Mouse (Mus musculus) frontal cortex, postnatal 25 days (tissue): Measurements from ENCODE around the gene Fam160a1.
A peak's percentile ranks its signal among the peaks of the same experiment; 100 is the strongest.

Experiments used
- DNase-seq, 2 experiments: peaks; one replicate each; pipeline ENCODE4 v3.0.0; 2022; ENCODE audit warnings: low spot score in 2 of 2

Gene Fam160a1

GRCm38 (mm10) chr3:85748863-85749262, 68.2 kb downstream of the Fam160a1 start:
- no peak for DNase-seq

- no peak for DNase-seq
Observed at GRCm38 (mm10) chr3:85746116-85746515, 71.0 kb downstream of the Fam160a1 start.

DNA sequence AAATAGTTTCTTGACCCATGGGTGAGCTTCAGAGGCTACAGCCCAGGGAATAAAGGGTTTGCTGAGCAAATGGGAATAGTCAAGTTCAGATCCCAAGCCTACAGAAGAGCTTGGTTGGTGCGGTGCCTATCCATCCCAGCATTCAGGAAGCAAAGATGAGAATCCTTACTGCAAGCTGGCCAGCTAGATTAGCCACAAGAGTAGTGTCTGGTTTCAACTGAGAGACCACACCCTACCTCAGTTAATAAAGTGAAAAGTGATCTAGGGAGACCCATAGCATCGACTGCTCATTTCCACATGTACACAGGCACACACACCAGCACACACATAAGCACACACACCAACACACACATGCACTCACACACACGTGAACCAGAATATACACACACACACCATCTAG, 75.3 kb downstream of the Fam160a1 start:
- no peak for DNase-seq

DNA sequence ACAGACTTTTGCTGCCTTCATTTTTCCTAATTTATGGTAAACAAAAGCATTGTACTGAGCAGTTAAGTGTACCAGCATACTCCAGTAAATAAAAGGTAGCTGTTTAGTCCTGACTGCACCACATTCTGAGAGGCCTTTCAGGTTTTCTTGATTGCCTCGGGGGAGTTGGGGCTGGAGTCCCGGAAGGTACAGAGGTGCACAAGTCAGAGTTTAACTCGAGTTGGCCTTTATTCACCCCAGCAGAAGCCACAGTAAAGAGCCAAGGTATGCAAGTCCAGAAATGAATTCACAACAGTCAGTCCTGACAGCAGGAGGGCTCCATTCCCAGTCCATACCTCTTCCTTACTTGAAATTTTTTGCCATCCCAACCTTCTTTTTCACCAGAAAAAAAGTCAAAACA, 78.5 kb downstream of the Fam160a1 start:
- DNase-seq = no peak

DNA sequence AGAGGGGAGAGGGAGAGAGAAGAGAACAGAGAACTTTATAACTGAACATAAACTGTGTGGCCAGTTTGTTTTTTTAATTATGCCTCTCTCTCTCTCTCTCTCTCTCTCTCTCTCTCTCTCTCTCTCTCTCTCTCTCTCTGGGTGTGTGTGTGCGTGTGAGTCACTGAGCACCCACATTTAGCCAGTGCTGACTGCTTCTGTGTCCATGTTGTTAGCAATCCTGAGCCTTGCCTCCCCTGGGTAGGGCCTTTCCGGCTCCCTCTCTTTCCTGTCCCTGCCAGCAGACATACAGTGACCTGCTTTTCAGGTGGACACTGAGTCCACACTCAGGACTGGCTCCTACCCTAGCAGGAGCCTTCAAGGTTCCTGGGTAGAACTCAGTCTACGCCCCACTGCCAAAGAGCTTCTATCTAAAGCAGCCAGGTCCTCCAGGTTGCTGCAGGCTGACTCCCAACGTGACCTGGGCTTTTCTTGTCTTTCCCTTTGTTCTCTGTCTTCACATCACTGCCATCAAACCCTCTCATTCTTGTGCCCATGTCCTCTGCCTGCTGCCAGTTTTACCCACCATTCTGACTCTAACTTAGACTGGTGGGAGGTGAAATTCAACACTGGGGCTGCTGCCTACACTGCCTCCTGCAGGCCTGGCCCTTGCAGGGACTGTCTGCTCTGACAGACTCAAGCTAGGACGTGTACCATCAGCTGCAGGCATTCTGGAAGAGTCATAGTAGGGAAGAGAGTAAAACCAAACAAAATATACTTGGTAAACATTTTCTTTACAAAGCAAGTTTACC, 83.0 kb downstream of the Fam160a1 start:
- no peak for DNase-seq

- no peak for DNase-seq
Observed at GRCm38 (mm10) chr3:85727171-85727570, 89.9 kb downstream of the Fam160a1 start.

DNA sequence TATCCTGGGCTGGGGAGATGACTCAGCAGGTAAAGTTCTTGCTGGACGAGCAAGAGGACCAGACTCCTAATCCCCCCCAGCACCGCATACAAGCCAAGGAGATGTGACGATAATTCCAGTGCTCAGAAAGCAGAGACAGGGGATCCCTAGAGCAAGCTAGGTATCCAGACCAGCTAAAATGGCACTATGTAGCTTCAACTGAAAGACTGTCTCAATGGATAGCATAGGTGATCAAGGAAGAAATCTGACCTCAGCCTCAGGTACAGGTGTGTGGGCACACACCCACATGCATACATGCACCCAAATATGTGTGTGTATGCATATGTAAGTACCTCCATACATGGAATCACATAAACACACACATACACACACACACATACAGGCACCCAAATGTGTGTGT, 91.1 kb downstream of the Fam160a1 start:
- DNase-seq = no peak

DNA sequence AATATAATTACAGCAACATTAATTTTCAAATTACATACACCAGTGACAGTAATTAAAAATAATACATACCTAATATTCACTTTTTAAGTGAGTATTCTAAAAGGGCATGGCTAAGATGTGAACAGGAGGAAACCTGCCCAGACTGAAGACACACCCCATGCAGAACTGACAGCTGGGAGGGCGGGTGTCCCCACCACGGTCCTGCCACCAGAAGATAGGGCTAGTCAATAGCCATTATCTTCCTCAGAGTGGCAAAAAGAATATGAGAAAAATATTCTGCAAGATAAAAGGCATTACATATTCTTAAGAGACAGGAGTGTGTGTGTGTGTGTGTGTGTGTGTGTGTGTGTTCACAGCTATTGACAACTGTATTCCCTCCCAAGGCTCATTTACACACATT, 92.0 kb downstream of the Fam160a1 start:
- DNase-seq = no peak

- DNase-seq = no peak
Observed at GRCm38 (mm10) chr3:85722581-85722980, 94.5 kb downstream of the Fam160a1 start.

DNA sequence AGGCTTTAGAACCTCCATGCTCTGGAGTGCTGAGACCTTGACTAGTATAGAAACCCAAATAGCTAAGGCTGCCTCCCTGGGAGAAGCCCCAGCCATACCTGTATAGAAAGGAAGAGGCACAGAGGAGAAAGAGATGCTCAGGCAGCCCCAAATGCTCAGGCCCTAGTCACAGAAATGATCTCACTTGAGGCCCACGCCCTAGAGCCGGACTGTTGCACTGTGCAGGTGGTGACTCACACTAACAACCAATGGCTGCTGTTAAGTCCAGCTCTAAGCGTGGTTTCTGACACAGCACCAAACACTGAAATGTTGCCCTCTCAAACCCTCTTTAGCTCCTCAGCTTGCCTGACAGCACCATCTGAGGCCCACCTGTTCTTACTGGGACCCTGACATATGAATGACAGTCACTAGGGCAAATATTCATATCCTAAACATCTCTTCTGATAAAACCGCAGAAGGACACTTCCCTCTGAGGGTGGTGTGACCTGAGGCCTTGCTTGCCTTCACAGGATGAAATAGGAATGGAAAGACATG, 101.3 kb downstream of the Fam160a1 start:
- no peak for DNase-seq

GRCm38 (mm10) chr3:85713936-85714709, 103.0 kb downstream of the Fam160a1 start:
- no peak for DNase-seq

GRCm38 (mm10) chr3:85710695-85711094, 106.4 kb downstream of the Fam160a1 start:
- DNase-seq = no peak

DNA sequence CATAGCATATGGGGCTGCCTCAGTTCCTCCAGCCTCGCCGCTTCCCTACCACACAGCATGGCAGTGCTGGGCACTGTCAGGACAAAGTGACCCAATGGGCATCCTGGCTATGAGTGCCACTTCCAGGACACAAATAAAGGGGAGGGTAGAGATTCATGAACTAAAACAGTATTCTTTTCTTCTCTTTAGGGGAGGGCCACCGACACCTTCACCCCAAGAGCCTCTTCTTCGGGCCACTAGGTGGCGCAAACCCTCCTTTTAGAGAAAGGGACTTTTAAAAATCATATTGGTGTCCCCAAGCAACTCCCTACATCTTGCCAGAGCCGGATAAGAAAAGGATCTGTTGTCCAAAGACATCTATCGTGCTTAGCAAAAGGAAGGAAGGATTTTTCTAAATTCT, 109.7 kb downstream of the Fam160a1 start:
- DNase-seq = peak in 1 of 2 experiments; percentile 40

GRCm38 (mm10) chr3:85703141-85703882, 113.8 kb downstream of the Fam160a1 start:
- no peak for DNase-seq

- DNase-seq = no peak
Observed at GRCm38 (mm10) chr3:85698496-85698895, 118.6 kb downstream of the Fam160a1 start.

- DNase-seq = no peak
Observed at GRCm38 (mm10) chr3:85695056-85695455, 122.0 kb downstream of the Fam160a1 start.

- DNase-seq = no peak
Observed at GRCm38 (mm10) chr3:85693013-85693412, 124.1 kb downstream of the Fam160a1 start.

DNA sequence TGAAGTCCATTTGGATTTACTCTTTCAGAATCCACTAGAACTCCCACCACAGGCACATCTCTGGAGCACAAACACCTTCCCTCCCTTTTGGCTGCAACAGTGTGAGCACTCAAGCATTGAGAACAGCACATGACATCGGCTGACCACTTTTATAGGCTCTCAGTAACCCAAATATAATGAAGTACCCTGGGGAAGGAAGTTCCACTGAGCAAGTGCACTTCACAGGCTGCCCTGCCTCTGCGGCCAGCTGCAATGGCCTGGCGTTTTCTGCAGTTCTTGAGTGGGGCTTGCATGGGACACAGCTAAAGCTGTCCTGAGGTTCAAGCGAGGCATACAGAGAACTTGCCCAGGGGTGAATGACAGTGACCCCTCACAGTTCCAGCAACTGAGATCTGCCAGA, 126.0 kb downstream of the Fam160a1 start:
- no peak for DNase-seq

DNA sequence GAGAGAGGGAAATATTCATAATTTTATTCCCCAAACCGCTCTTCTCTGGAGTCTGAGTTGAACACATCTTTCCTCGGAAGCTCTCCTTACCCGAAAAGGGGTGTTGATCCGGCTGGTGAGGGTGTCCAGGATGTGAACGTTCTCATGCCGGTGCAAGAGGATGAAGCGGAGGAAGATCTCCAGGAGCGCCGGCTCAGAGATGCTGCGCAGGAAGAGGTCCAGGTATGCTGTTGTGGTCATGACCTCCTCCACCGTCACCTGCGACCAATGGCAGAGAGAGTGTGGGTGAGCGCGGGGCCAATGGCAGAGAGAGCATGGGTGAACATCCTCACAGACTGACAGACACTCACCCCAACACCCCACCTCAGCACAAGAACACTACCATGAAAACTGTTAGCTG, 128.8 kb downstream of the Fam160a1 start:
- no peak for DNase-seq

DNA sequence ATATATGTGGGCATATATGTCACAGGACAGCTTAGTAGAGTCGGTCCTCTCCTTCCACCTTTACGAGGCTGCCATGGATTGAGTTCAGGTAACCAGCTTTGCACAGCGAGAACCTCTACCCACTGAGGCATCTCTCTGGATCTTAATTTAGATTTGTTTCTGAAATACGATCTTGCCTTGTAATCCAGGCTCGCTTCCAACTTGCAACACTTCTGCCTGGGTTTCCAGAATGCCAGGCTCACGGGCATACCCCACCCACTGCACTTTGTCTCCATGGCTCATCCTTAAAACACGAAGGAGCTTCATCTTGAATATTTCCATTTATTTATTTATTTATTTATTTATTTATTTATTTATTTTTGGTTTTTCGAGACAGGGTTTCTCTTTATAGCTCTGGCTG, 131.8 kb downstream of the Fam160a1 start:
- DNase-seq = no peak

GRCm38 (mm10) chr3:85683618-85684017, 133.5 kb downstream of the Fam160a1 start:
- no peak for DNase-seq

- no peak for DNase-seq
Observed at GRCm38 (mm10) chr3:85681136-85681535, 136.0 kb downstream of the Fam160a1 start.
